9 mouse cellular contexts compared by ENCODE assay signal in the genomic region with DNA sequence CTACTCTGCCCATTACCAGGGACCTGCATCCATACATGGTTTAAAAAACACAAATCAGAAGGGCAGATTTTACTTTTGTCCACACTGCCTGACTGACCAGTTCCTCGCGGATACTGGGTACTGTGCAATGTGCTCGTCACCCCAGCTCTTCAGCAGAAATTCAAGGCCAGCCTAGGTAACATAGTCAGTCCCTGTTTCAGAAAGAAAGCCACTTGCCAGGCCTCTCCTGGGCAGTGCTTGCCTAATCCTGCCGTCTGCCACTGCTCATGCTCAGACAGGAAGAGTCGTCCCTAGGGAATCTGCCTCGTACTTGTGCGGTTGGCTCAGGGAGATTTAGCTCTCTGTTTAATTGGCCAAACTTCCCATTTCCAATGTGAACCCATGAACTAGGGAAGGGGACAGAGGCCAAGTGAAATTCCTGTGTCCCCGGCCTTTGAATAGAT. TPM values are rescaled to one million over a fixed set of nuclear protein-coding genes. Genes with fewer than 3 reads are reported as not detected.
DNase-seq lines count a peak whose midpoint lies in the region; ATAC-seq lines count a peak whose summit lies in the region.
"Had no signal": no experiment of that assay in that cellular context is flagged by ENCODE, and none has a peak within 500 bp of the region (broad histone marks: within the 10 kb centered on the region; RNA-seq: fewer than 3 reads in every experiment).

No protein-coding gene starts in this region.

- 80% methylated on average over 8 of the region's 8 CpGs for WGBS in forebrain, embryonic 13.5 days
- 84% methylated on average over 8 of the region's 8 CpGs for WGBS in forebrain, embryonic 15.5 days
- WGBS in kidney, embryonic 14.5 days = 74% methylated on average over 8 of the region's 8 CpGs

- peaks cover 33% of the 10 kb centered on the region for H3K36me3 ChIP-seq in forebrain, embryonic 13.5 days (ENCODE audit: poor library complexity, severe bottlenecking)
- peaks cover 3% of the 10 kb centered on the region; the same call in 1 of the 2 replicates for H3K36me3 ChIP-seq in forebrain, embryonic 15.5 days
- H3K36me3 ChIP-seq in kidney, embryonic 14.5 days (ENCODE audit: control insufficient read depth, insufficient read depth, low read length) = peaks cover 19% of the 10 kb centered on the region
- H3K36me3 ChIP-seq: G1E had no signal

- no peak overlapping the region for H3K4me2 ChIP-seq in forebrain, embryonic 13.5 days
- H3K4me2 ChIP-seq in forebrain, embryonic 15.5 days (replicated peaks) = no peak overlapping the region
- H3K4me2 ChIP-seq in kidney, embryonic 14.5 days (replicated peaks; ENCODE audit: low read depth, low read length) = no peak overlapping the region

- H3K27me3 ChIP-seq in forebrain, embryonic 13.5 days = no peaks in the 10 kb centered on the region
- H3K27me3 ChIP-seq in forebrain, embryonic 15.5 days = no peaks in the 10 kb centered on the region
- H3K27me3 ChIP-seq in kidney, embryonic 14.5 days (ENCODE audit: control insufficient read depth, insufficient read depth, low read length) = no peaks in the 10 kb centered on the region

- peaks cover 5% of the 10 kb centered on the region; the same call in 1 of the 2 replicates for H3K4me1 ChIP-seq in forebrain, embryonic 13.5 days
- H3K4me1 ChIP-seq in forebrain, embryonic 15.5 days = peaks cover 16% of the 10 kb centered on the region; the same call in 1 of the 2 replicates
- 0 out of 2 replicates have a peak, but pooled peaks cover 4% of the 10 kb centered on the region for H3K4me1 ChIP-seq in kidney, embryonic 14.5 days (ENCODE audit: control insufficient read depth, insufficient read depth, low read length)

- 0 out of 2 replicates have a peak, but pooled peaks have one; percentile 16 for ATAC-seq in forebrain, embryonic 13.5 days
- no peak for ATAC-seq in forebrain, embryonic 15.5 days (replicated peaks)
- ATAC-seq in kidney, embryonic 14.5 days (ENCODE audit: low FRiP score, low TSS enrichment) = no peak

- no peak overlapping the region; the same call in 1 of the 2 replicates for H3K9ac ChIP-seq in forebrain, embryonic 13.5 days
- H3K9ac ChIP-seq in forebrain, embryonic 15.5 days (replicated peaks) = no peak overlapping the region
- no peak overlapping the region for H3K9ac ChIP-seq in kidney, embryonic 14.5 days (ENCODE audit: low read depth, low read length)

- no peaks in the 10 kb centered on the region for H3K9me3 ChIP-seq in forebrain, embryonic 13.5 days (replicated peaks)
- no peaks in the 10 kb centered on the region for H3K9me3 ChIP-seq in forebrain, embryonic 15.5 days
- no peaks in the 10 kb centered on the region for H3K9me3 ChIP-seq in kidney, embryonic 14.5 days (ENCODE audit: control insufficient read depth, low read length)
- H3K9me3 ChIP-seq: G1E had no signal

- H3K27ac ChIP-seq in forebrain, embryonic 13.5 days = peak overlapping the region; percentile 19; the same call in 1 of the 2 replicates
- no peak overlapping the region for H3K27ac ChIP-seq in forebrain, embryonic 15.5 days (replicated peaks)
- peak overlapping the region; percentile 37; the same call in 1 of the 2 replicates for H3K27ac ChIP-seq in kidney, embryonic 14.5 days (ENCODE audit: low read depth, low read length)

- DNase-seq in Muller cell, postnatal 12 days (ENCODE audit: inconsistent ontology term) = peak; percentile 92
- DNase-seq in gastrocnemius, postnatal 25 days = peak; percentile 63
- no peak for DNase-seq in ovary, postnatal 14 days (ENCODE audit: low spot score)
- DNase-seq in frontal cortex, adult 2 months (ENCODE audit: extremely low spot score in 1 of 2, low spot score in 1 of 2) = no peak
- no peak for DNase-seq in urinary bladder, adult 18-20 months (ENCODE audit: low spot score in 2 of 2)

- H3K4me3 ChIP-seq in forebrain, embryonic 13.5 days = no peak overlapping the region
- no peak overlapping the region for H3K4me3 ChIP-seq in forebrain, embryonic 15.5 days
- no peak overlapping the region for H3K4me3 ChIP-seq in kidney, embryonic 14.5 days (ENCODE audit: low read length)

RNA-seq across cellular contexts. Expression of a gene that starts 30.0 kb away (rescaled TPM):
- 0.10 and 0.17 TPM in 2 replicates for polyA plus RNA-seq in forebrain, embryonic 13.5 days (2015; fragmentation: Nextera tagmentation; extraction: Ambion mirVana)
- polyA plus RNA-seq in forebrain, embryonic 15.5 days (2015; fragmentation: Nextera tagmentation; extraction: Ambion mirVana) = 0.09 and 0.19 TPM in 2 replicates
- total RNA-seq in gastrocnemius, postnatal 25 days (2021) = under 1 TPM in 1 of 2 experiments, not detected in 1; 0.20 TPM
- polyA plus RNA-seq in kidney, embryonic 14.5 days (2014; fragmentation: Nextera tagmentation; extraction: Ambion mirVana) = 0.06 TPM in 1 of 2 replicates, not detected in the other
- polyA plus RNA-seq in frontal cortex, adult 2 months (2012; rRNA removed) = 0.86 and 1.6 TPM in 2 replicates
- polyA plus RNA-seq: G1E had no signal

RNA-seq across cellular contexts. Expression of a gene that starts 43.2 kb away (rescaled TPM):
- not detected in 2 replicates for polyA plus RNA-seq in forebrain, embryonic 13.5 days (2015; fragmentation: Nextera tagmentation; extraction: Ambion mirVana)
- polyA plus RNA-seq in forebrain, embryonic 15.5 days (2015; fragmentation: Nextera tagmentation; extraction: Ambion mirVana) = not detected in 2 replicates
- not detected for total RNA-seq in gastrocnemius, postnatal 25 days (2021)
- polyA plus RNA-seq in kidney, embryonic 14.5 days (2014; fragmentation: Nextera tagmentation; extraction: Ambion mirVana) = not detected in 2 replicates
- polyA plus RNA-seq in frontal cortex, adult 2 months (2012; rRNA removed) = not detected in 2 replicates
- total RNA-seq: G1E had no signal
- polyA plus RNA-seq: G1E had no signal

RNA-seq across cellular contexts. Expression of a gene that starts 48.2 kb away (rescaled TPM):
- 26.1 and 28.4 TPM in 2 replicates for polyA plus RNA-seq in forebrain, embryonic 13.5 days (2015; fragmentation: Nextera tagmentation; extraction: Ambion mirVana)
- 28.2 and 29.4 TPM in 2 replicates for polyA plus RNA-seq in forebrain, embryonic 15.5 days (2015; fragmentation: Nextera tagmentation; extraction: Ambion mirVana)
- total RNA-seq in gastrocnemius, postnatal 25 days (2021) = 1 to 10 TPM; 5.3 to 7.6 TPM
- polyA plus RNA-seq in kidney, embryonic 14.5 days (2014; fragmentation: Nextera tagmentation; extraction: Ambion mirVana) = 19.0 and 33.3 TPM in 2 replicates
- polyA plus RNA-seq in frontal cortex, adult 2 months (2012; rRNA removed) = 30.1 and 31.2 TPM in 2 replicates

RNA-seq across cellular contexts. Expression of a gene that starts 48.3 kb away (rescaled TPM):
- 20.4 and 21.3 TPM in 2 replicates for polyA plus RNA-seq in forebrain, embryonic 13.5 days (2015; fragmentation: Nextera tagmentation; extraction: Ambion mirVana)
- polyA plus RNA-seq in forebrain, embryonic 15.5 days (2015; fragmentation: Nextera tagmentation; extraction: Ambion mirVana) = 15.5 and 16.3 TPM in 2 replicates
- under 1 TPM; 0.82 to 0.94 TPM for total RNA-seq in gastrocnemius, postnatal 25 days (2021)
- polyA plus RNA-seq in kidney, embryonic 14.5 days (2014; fragmentation: Nextera tagmentation; extraction: Ambion mirVana) = 14.3 and 20.9 TPM in 2 replicates
- 9.2 and 9.6 TPM in 2 replicates for polyA plus RNA-seq in frontal cortex, adult 2 months (2012; rRNA removed)

Comparison
In these comparisons a context has a peak if more than half of its experiments do, and no peak if none do; other contexts are left out.
1. DNase-seq: peak in Muller cell, postnatal 12 days (single experiment) and gastrocnemius, postnatal 25 days (single experiment); none in ovary, postnatal 14 days (single experiment), frontal cortex, adult 2 months (0 of 2) and urinary bladder, adult 18-20 months (0 of 2).